Mouse (Mus musculus) adrenal gland, postnatal 4 days (tissue): ENCODE data around the gene Nfya. TPM values are rescaled to one million over a fixed set of nuclear protein-coding genes. Genes with fewer than 3 reads are reported as not detected.

Experiments
- DNase-seq, 2 experiments: peaks; one replicate each; pipeline ENCODE4 v3.0.0; 2021 to 2022; ENCODE audit warnings: low spot score in 2 of 2, mixed read lengths in 2 of 2
- total RNA-seq, 2 experiments: library from RNA; stranded (reverse); gene quantifications; 2 replicates each; pipeline ENCODE4 v1.2.3; 2021

The Nfya gene
- total RNA-seq, 2 experiments from 2014 or later = 28.3 to 35.4 TPM

DNA sequence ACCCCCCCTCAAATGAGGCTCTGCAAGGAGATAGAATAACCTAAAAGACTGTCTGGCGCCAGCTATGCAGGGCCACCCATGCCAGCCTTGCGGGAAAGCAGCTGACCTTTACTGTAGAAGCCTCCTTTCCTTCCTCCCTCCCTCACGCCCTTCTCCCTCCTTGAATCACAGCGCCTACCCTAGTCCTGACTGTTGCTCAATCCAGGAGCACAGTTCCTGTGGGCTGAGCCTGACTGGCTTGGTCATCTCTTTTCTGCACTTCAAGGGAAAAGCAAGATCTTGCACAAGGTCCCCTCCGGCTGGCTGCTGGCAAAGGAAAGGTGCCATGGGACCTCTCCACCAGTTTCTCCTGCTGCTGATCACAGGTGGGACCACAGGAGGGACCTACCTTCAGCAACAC lies 63.5 kb downstream of the Nfya start, which contains the start of gene Trem2:
TSS of gene Trem2 (plus strand) at position 171 of the 400 bp plus-strand sequence.
- DNase-seq = no peak

- DNase-seq = no peak
These were observed 63.9 kb downstream of the Nfya start for GRCm38 (mm10) chr17:48345824-48346223.

- DNase-seq = no peak
These were observed 66.6 kb downstream of the Nfya start for GRCm38 (mm10) chr17:48343065-48343464.

GRCm38 (mm10) chr17:48341947-48342346 lies 67.8 kb downstream of the Nfya start:
- no peak for DNase-seq

GRCm38 (mm10) chr17:48340267-48340666 lies 69.4 kb downstream of the Nfya start:
- DNase-seq = no peak

Other genes starting within 250 kb of the Nfya start
- gene A530064D06Rik, start 242.6 kb downstream of the Nfya start, total RNA-seq = under 1 TPM; 0.31 to 0.48 TPM
- under 1 TPM; 0.08 to 0.25 TPM for gene Trem1, start 177.1 kb downstream of the Nfya start, total RNA-seq
- 1 to 10 TPM in 1 of 2 experiments, under 1 TPM in 1; 0.92 to 1.5 TPM for gene Trem3, start 162.1 kb downstream of the Nfya start, total RNA-seq
- 1 to 10 TPM; 1.6 to 2.1 TPM for gene Treml4, start 145.6 kb downstream of the Nfya start, total RNA-seq
- gene Treml2, start 110.4 kb downstream of the Nfya start, total RNA-seq = 1 to 10 TPM in 1 of 2 experiments, under 1 TPM in 1; 0.87 to 1.2 TPM
- gene B430306N03Rik, start 93.8 kb downstream of the Nfya start, total RNA-seq = 1 to 10 TPM in 1 of 2 experiments, under 1 TPM in 1; 0.50 to 1.0 TPM
- 1 to 10 TPM; 2.1 to 3.1 TPM for gene Trem2, start 63.5 kb downstream of the Nfya start, total RNA-seq
- 1 to 10 TPM in 1 of 2 experiments, under 1 TPM in 1; 0.62 to 1.7 TPM for gene Treml1, start 50.0 kb downstream of the Nfya start, total RNA-seq
- 10 to 100 TPM; 25.6 to 26.9 TPM for gene Oard1, start 108 bp upstream of the Nfya start, total RNA-seq
- 10 to 100 TPM in 1 of 2 experiments, 1 to 10 TPM in 1; 7.6 to 24.5 TPM for gene Apobec2, start 23.0 kb upstream of the Nfya start, total RNA-seq
- 1 to 10 TPM; 2.8 to 5.5 TPM for gene Tspo2, start 41.6 kb upstream of the Nfya start, total RNA-seq
- 1 to 10 TPM in 1 of 2 experiments, not detected in 1; 1.3 TPM for gene Unc5cl, start 45.0 kb upstream of the Nfya start, total RNA-seq